Mouse (Mus musculus) frontal cortex, postnatal 25 days (tissue): ENCODE measurements around the gene Gm17606.
A peak's percentile ranks its signal among the peaks of the same experiment; 100 is the strongest.

Experiments
- DNase-seq, 2 experiments: peaks; one replicate each; pipeline ENCODE4 v3.0.0; 2022; ENCODE audit warnings: low spot score in 2 of 2

Gm17606 gene

GRCm38 (mm10) chr14:54624976-54625375 lies 15.8 kb upstream of the Gm17606 start:
- DNase-seq: no peak

DNA sequence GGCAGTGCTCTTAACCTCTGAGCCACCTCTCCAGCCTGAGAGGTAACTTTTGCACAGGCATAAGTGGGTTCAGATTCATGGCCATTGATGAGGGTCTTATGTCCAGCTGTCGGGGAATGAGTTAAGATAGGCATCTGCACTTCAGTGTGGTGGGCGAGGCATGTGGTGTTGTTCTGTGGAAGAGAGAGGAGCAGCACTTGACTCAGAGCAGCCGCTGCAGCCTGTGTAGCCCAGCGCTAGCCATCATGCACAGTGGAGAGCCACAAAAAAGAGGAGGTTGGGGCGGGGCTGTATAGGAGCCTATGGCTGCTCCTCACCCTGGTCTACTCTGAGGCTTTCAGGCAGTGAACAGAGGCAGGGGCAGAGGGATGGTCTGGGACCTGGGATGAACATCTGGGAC lies 12.6 kb upstream of the Gm17606 start:
- no peak for DNase-seq

GRCm38 (mm10) chr14:54629797-54630196 lies 11.0 kb upstream of the Gm17606 start:
- DNase-seq: no peak

GRCm38 (mm10) chr14:54630583-54631239 lies 10.0 kb upstream of the Gm17606 start:
- no peak for DNase-seq

GRCm38 (mm10) chr14:54631240-54631599 lies 9.5 kb upstream of the Gm17606 start:
- no peak for DNase-seq

GRCm38 (mm10) chr14:54632252-54632651 lies 8.5 kb upstream of the Gm17606 start:
- DNase-seq: no peak

DNA sequence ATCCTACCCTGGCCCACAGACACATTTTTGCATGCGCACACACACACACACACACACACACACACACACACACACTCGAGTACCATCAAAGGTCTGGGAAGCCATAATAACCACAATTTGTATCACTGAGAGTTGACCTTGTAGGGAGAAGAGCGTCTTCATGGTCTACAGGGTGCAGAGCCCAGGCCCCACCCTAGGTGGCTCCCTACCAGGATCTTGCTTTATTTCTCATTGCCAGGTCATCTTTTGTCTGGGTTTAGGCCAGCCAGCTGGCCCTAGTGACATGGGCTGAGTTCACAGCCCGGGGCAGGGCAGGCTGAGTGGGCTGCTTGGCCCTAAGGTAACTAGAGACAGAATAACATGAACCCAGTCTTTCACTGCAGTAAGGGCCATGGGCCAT lies 6.6 kb upstream of the Gm17606 start:
- no peak for DNase-seq

DNA sequence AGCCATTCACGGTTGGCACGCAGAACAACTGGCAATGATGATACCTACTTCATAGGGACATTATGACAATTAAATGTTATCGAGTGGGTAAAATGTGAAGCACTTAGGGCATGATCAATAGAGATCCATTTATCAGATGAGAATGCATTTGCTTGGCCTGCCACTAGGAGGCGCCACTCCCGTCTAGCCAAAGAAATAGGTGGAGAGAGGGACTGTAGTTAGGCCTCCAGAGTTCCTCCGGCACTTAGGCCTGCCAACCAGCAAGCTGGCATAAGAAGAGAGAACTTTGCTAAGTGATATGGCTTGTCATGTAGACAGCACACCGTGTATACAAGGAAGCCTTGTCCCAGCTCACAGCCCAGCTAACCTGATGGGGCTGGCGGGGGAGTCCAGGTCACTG lies 3.8 kb upstream of the Gm17606 start:
- DNase-seq: no peak

- no peak for DNase-seq
Observed at GRCm38 (mm10) chr14:54638210-54638609, 2.5 kb upstream of the Gm17606 start.

DNA sequence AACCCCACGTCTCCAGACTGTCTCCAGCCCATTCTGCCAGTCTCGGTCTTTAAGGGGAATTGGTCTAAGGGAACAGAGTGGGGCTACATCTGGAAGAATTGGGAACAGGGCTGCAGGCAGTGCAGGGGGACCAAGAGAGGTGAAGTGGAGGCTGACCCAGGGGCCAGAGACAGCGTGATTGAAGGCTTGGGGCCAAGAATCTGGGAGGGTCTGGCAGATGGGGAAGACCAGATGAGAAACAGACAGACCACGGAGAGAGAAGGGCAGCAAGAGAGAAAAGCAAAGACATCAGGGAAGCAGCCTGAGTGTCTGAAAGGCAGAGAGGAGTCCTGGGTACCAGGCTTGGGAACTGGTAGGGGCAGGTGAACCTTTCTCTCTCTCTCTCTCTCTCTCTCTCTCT lies 631 bp upstream of the Gm17606 start:
- no peak for DNase-seq

GRCm38 (mm10) chr14:54641305-54641969 lies 685 bp downstream of the Gm17606 start, which contains the start of gene Cdh24:
TSS of gene Cdh24 (minus strand) at chr14:54641364.
- peak; percentile 89 to 91 for DNase-seq

DNA sequence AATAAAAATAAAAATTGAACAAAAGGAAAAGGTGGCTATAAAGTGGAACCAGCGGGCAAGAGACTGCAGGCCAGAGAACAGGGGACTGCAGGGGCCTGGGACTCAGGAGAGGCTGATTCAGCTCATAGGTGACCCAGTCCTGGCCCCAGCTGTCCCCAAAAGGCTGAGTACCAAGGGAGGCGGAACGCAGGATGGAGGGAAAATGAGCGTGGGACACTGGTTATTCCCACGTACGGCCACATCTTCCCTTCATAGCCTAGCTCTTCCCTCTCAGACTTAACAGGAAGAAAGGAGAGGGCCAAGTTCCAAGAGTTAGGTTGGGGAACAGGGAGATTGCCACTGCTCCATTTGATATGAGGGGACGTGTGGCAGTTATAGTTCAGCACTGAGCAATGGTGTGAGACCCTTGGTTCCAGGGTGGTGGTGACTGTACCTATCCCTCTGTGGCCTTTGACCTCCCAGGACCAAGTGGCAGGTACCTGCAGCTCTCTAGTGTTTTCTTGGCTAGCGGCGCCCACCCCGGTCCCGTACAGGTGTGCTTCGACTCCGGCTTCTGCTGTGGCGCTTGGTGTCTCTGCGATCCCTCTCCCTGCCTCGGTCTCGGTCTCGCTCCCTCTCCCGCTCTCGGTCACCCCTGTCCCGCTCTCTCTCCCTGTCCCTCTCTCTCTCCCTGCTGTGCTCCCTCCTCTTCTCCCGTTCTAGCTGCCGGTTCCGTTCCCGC lies 1.6 kb downstream of the Gm17606 start:
- no peak for DNase-seq

- DNase-seq: no peak
Observed at GRCm38 (mm10) chr14:54643011-54643410, 2.3 kb downstream of the Gm17606 start.

GRCm38 (mm10) chr14:54644294-54644693 lies 3.5 kb downstream of the Gm17606 start:
- DNase-seq: no peak

DNA sequence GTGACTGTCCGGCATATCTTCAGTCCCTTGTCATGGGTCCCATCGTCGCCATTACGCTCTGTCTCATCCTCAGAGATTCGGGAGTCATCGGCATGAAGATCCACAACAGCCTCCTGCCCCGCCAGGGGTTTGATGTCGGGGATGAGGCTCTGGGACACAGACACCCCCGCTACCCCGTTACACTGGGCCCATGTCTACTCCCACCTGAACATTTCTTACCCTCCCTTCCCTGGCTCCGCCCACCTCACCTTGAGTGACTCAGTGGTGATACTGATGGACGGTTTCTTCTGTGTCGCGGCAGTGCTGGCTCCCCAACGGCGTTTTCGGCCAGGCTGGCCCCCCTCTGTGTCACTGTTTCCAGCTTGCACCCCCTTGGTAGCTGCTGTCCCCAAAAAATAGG lies 5.7 kb downstream of the Gm17606 start:
- DNase-seq: no peak

GRCm38 (mm10) chr14:54646898-54647636 lies 6.3 kb downstream of the Gm17606 start:
- no peak for DNase-seq

- DNase-seq: no peak
Observed at GRCm38 (mm10) chr14:54647900-54648299, 7.1 kb downstream of the Gm17606 start.

DNA sequence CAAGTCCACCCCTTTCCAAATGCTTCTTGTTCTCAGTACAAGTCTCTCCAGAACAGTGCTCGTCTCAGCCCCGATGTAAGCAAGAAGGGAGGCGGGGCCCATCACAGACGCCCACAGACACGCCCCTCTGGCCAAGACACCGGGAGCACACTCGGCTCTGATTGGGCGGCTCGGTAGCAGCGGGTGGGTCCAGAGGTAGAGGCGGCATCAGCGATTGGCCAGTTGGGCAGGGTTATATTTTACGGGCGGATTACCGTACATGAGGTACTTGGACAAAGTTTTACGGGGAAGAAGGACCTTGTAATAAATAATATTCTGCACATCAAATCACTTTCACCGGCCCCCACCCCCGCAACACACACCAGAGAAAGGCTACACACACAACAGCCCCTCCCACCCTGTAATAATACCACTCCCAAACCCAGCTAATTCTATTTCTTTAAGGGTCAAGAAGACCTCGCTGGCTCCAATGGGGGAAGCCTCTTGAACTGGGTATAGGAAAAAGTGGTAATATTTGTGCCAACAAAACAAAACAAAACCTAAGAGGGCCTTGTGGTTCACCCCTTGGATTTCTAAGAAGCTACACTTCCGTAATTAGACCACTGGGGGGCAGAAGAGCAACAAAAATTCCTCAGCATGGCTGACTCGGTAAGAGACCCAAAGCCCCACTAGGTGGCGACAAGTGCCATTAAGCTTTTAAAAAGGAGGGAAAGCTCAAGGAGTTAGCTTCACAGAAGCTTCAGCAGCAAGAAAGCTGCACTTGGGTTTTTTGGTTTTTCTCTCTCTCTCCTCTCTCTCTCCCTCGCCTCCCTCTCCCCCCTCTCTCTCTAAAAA lies 10.1 kb downstream of the Gm17606 start:
- DNase-seq: peak in 1 of 2 experiments; percentile 73

GRCm38 (mm10) chr14:54651556-54651955 lies 10.8 kb downstream of the Gm17606 start:
- DNase-seq: no peak

DNA sequence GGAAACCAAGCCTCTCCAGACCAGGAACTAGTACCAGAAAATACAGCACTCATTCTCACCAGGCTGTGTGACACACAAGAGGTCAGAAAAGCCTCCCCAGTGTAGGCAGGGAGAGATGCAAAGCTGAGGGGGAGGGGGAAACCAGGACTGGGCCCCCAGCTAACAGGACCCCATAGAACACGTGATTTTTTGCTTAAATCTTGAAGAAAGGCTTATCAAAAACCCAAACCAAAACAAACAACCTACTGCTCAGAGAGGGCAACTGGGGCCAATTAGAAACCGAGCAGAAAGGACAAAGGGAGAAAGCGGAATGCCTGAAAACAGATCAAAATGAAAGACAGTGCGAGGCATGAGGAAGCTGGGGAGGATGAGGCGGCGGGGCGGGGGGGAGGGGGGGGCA lies 12.0 kb downstream of the Gm17606 start:
- DNase-seq: no peak

DNA sequence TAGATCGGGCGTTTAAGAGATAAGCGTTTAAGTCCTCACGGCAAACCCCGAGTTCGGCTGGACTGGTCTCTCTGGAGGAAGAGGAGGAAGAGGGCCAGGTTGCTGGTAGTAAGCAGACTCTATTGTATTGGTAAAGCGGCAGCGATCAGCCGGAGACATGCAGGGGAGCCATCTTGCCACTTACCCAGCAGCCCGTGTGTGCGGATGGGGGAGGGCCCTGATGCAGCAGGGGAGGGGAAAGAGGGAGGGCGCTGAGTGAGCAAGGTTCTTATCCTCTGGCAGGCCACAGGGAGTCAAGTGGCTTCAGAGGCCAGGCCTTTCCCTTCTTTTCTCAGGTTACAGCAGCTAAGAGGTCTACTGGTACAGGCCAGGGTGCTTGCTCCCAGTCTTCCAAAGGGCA lies 12.7 kb downstream of the Gm17606 start:
- DNase-seq: peak; percentile 55 to 64
